Mouse (Mus musculus): Measurements from ENCODE around the gene Slc19a1.

Gene Slc19a1

DNA sequence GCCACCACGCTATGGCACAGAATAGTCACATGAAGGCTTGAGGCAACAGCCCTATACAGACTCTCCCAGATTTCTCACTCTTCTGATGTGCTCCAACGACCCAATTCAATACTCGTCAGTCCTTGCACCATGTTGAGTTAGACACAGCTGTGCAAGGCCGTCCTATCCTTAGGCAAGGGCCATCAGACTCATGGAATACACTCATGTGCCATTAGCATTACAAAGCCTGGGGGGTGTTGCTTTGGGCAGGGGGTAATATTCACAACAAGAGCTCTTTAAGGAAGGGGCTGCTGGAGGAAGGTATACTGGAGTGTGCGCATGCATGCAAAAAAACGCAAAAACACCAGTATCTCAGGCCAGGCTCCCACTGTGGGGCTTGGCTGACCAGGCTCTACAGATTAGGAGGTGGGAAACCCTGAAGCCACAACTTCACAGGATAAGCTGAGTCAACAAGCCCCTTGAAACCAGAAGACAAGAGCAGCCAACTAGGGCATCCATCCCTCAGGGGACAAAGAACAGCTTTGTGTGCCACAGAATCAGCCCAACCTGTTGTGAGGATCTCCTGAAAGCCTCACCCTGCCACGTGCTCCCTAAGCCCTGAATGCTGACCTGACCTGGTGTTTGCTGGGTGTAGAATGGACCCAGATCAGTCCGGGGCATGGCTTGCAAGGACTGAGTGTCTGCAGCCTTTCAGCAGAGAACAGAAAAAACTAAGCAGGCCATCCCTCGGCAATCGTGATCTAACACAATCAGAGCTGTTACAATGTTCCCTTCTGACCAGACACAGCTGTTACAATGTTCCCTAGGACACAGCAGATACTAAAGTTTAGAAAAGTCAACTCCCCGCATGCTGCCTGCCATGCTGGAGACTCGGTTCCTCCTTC lies 65.2 kb downstream of the Slc19a1 start:
- no peak for DNase-seq

DNA sequence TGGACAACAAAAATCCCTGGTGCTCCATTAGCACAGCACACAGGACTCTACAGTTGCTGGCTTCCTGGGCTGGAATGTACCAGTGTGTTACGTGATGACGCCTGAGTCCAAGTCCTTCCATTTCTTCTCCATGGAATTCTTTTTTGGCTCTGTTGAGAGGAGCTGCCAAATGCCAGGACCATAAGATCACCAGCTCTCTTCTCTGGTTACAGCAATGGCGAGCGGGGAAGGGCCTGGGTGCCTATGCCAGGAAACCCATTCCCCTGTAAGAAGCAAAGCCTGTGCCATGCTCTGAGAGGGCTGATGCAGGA lies 65.8 kb downstream of the Slc19a1 start:
- no peak for DNase-seq

DNA sequence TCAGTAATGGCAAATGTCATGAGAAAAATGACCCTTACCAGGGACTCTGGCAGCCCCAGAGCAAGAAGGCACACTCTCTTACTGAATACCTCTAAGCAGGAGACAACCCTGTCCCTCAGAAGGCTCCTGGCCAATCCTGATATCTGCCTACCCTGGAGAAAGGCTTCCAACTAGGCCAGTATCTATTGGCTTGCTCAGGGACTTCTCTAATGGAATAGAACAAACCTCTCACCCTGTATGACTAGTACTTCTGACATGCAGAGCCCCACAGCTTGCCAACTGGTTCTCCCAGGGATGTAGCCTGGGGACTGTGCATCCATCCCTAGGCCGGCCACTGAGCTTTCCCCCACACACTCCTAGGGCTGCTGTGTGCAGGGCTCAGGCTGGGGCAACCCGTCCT lies 66.6 kb downstream of the Slc19a1 start:
- no peak for DNase-seq

DNA sequence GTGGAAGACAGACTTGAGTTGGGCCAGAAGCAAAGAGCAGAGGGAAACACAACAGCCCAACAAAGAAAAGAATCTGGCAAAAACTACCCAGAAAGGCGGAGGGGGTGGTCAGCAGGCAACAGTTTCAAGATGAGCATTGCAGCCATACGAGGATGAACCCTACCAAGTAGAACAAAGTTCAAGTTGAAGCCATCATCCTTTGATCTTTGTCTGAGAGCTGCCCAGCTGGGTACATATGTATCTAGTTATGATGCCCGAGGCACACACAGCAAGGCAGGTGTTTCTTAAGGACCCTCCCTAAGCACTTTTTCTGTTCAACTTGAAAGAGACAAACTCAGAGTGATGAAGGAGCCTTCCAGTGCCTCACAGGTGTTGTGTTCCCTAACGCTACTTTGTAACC lies 67.7 kb downstream of the Slc19a1 start:
- DNase-seq = no peak

DNA sequence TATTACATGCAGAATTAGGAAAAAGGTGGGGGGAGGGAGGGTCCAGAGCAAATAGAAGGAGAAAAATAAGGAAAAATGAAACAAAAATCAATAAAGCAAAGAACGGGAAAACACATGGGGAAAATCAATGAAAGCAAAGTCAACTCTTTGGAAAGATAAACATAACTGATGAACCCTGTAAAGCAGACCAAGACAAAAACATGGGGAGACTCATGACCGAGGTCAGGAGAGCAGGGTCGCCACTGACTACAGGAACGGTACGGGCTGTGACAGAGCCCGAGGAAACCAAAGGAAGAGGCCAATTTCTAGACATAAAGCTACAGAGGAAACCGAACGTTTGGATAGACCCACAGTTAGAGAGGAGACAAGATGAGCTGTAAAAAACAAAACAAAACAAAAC lies 71.6 kb downstream of the Slc19a1 start:
- no peak for DNase-seq

DNA sequence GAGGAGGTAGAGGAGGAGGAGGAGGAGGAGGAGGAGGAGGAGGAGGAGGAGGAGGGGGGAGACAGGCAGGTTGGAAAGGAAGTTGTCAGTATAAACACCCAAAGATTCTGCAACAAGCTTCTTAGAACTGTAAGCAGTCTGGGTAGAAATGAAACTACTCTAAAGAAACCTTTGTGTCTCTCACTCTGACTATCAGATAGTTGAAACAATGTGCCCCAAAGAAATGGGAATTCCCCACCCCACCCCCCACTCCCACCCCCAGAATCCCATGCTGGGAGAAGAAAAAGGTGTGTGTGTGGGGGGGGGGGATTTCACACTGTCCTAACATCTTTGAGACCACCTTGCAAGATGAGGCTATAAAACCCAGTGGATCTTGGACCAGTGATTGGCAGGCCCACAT lies 72.3 kb downstream of the Slc19a1 start:
- DNase-seq = no peak

DNA sequence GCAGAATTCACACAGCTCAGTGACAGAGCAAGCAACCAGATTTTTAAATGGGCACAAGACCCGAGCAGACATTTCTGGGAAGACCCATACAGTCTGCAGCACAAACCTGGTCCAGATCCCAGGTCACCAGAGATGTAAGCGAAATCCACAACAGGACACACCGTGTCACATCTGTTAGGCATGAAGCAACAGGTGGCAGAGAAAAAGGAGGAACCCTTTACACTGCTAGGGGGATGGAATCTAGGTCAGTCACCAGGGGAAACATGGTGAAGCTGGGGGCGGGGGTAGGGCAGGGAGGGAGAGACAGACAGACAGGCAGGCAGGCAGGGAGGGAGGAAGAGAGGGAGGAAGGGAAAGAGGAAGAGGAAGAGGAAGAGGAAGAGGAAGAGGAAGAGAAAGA lies 76.1 kb downstream of the Slc19a1 start:
- DNase-seq = no peak

DNA sequence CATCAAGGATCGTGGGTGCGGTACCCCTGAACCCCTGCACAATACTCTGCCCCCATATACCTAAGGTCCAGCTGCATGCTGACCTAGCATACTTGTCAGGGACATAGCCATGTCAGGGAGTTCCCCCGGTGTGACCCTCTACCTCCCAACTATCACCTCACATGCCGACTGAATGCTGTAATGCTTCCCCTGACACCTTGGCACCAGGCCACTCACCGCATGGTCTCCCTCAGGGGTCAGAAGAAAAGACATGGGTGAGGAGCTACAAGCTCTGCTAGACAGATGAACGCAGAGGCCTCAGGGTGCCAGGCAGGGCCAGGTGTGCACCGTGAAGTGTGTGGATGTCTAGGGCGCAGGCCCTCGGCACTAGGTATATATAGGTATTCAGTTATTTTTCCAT lies 78.0 kb downstream of the Slc19a1 start:
- DNase-seq = peak; percentile 74 to 87

Data from kidney, postnatal 25 days (tissue).